15 mouse cellular contexts compared by ENCODE assay signal in genomic region chr17:26534695-26535094, GRCm38 (mm10). TPM values are rescaled to one million over a fixed set of nuclear protein-coding genes. Genes with fewer than 3 reads are reported as not detected.
DNase-seq lines count a peak whose midpoint lies in the region; ATAC-seq and TF ChIP-seq lines count a peak whose summit lies in the region.
"Had no signal": no experiment of that assay in that cellular context is flagged by ENCODE, and none has a peak within 500 bp of the region (broad histone marks: within the 10 kb centered on the region; RNA-seq: fewer than 3 reads in every experiment).

No protein-coding gene starts in this region.

- no peak for TF ChIP-seq RAD21 in MEL (IDR thresholded peaks at IDR 0.05; ENCODE audit: low read depth, low read length)

- no peak overlapping the region for H3K4me3 ChIP-seq in heart, embryonic 13.5 days
- no peak overlapping the region for H3K4me3 ChIP-seq in MEL (ENCODE audit: control insufficient read depth in 1 of 2, insufficient read depth in 1 of 2, low read depth in 2 of 2, low read length in 2 of 2)
- H3K4me3 ChIP-seq in liver, embryonic 15.5 days (replicated peaks), result no peak overlapping the region
- H3K4me3 ChIP-seq in hindbrain, embryonic 13.5 days, result no peak overlapping the region
- H3K4me3 ChIP-seq: limb, embryonic 15.5 days had no signal

- no peaks in the 10 kb centered on the region for H3K27me3 ChIP-seq in heart, embryonic 13.5 days (replicated peaks)
- H3K27me3 ChIP-seq in MEL (ENCODE audit: control insufficient read depth in 1 of 2, insufficient read depth in 2 of 2, low read length in 2 of 2), result no peaks in the 10 kb centered on the region
- 0 out of 2 replicates have a peak, but pooled peaks cover 10% of the 10 kb centered on the region for H3K27me3 ChIP-seq in liver, embryonic 15.5 days
- H3K27me3 ChIP-seq in hindbrain, embryonic 13.5 days, result no peaks in the 10 kb centered on the region
- H3K27me3 ChIP-seq: limb, embryonic 15.5 days had no signal

- no peaks in the 10 kb centered on the region for H3K9me3 ChIP-seq in heart, embryonic 13.5 days
- H3K9me3 ChIP-seq in MEL (replicated peaks; ENCODE audit: insufficient read depth, low read length), result no peaks in the 10 kb centered on the region
- H3K9me3 ChIP-seq in liver, embryonic 15.5 days (replicated peaks), result no peaks in the 10 kb centered on the region
- H3K9me3 ChIP-seq in hindbrain, embryonic 13.5 days, result no peaks in the 10 kb centered on the region
- H3K9me3 ChIP-seq: limb, embryonic 15.5 days had no signal

- no peak for TF ChIP-seq POLR2A in MEL (IDR thresholded peaks at IDR 0.05; ENCODE audit: control insufficient read depth in 1 of 2, insufficient read depth in 1 of 2, low read depth in 1 of 2, low read length in 2 of 2, poor library complexity in 1 of 2)

- no peak for DNase-seq in heart, adult 9 months (ENCODE audit: low spot score in 2 of 2)
- DNase-seq in MEL (ENCODE audit: low read depth, low spot score), result peak; percentile 45
- peak; percentile 64 for DNase-seq in c-Kit-positive CD71-positive TER-119-negative erythroid progenitor cells, embryonic 14.5 days (ENCODE audit: low read depth)
- DNase-seq in cerebellum, adult 18-20 months, result no peak
- DNase-seq in urinary bladder, postnatal 10 days (ENCODE audit: low spot score), result no peak
- DNase-seq: adrenal gland, postnatal 10 days; cerebellum, postnatal 36 days; gastrocnemius, postnatal 36 days; thymus, adult 2 months had no signal

- WGBS in heart, embryonic 13.5 days, result 67% methylated on average over 5 of the region's 5 CpGs
- WGBS in liver, embryonic 15.5 days (ENCODE audit: insufficient replicate concordance), result 29% methylated on average over 5 of the region's 5 CpGs
- WGBS in hindbrain, embryonic 13.5 days, result 93% methylated on average over 5 of the region's 5 CpGs

- peaks cover 57% of the 10 kb centered on the region for H3K4me1 ChIP-seq in heart, embryonic 13.5 days
- peaks cover 20 to 50% of the 10 kb centered on the region in 2 experiments for H3K4me1 ChIP-seq in MEL (ENCODE audit: control insufficient read depth in 1 of 2, insufficient read depth in 2 of 2, low read length in 2 of 2)
- peaks cover 69% of the 10 kb centered on the region for H3K4me1 ChIP-seq in liver, embryonic 15.5 days (replicated peaks)
- H3K4me1 ChIP-seq in hindbrain, embryonic 13.5 days (replicated peaks), result 0 out of 2 replicates have a peak, but pooled peaks cover 2% of the 10 kb centered on the region

- no peak for ATAC-seq in heart, embryonic 13.5 days (ENCODE audit: extremely low read depth, insufficient number of reproducible peaks, low FRiP score, low TSS enrichment)
- peak; percentile 35; the same call in 1 of the 2 replicates for ATAC-seq in liver, embryonic 15.5 days (ENCODE audit: insufficient read depth)
- ATAC-seq in hindbrain, embryonic 13.5 days (ENCODE audit: low FRiP score), result no peak
- ATAC-seq: intestine, postnatal 0 days; midbrain, embryonic 16.5 days had no signal

- TF ChIP-seq EP300 in MEL (IDR thresholded peaks at IDR 0.05; ENCODE audit: low read depth in 1 of 2, low read length in 2 of 2), result peak in 1 of 2 experiments; percentile 19; a peak in 1 of 4 replicates

- no peak overlapping the region for H3K4me2 ChIP-seq in heart, embryonic 13.5 days
- peak overlapping the region; percentile 30; the same call in 1 of the 2 replicates for H3K4me2 ChIP-seq in liver, embryonic 15.5 days
- no peak overlapping the region for H3K4me2 ChIP-seq in hindbrain, embryonic 13.5 days
- H3K4me2 ChIP-seq: limb, embryonic 15.5 days had no signal

- no peaks in the 10 kb centered on the region; the same call in 1 of the 2 replicates for H3K79me2 ChIP-seq in MEL (ENCODE audit: control insufficient read depth, insufficient read depth, low read length, poor library complexity)

- 0 out of 2 replicates have a peak overlapping the region, but pooled peaks have one; percentile 10 for H3K9ac ChIP-seq in heart, embryonic 13.5 days
- H3K9ac ChIP-seq in MEL (ENCODE audit: control insufficient read depth, low read depth, low read length, poor library complexity, severe bottlenecking), result peak overlapping the region; percentile 39; the same call in 1 of the 2 replicates
- H3K9ac ChIP-seq in liver, embryonic 15.5 days, result peak overlapping the region; percentile 44
- H3K9ac ChIP-seq in hindbrain, embryonic 13.5 days, result no peak overlapping the region
- H3K9ac ChIP-seq: limb, embryonic 15.5 days had no signal

- peak overlapping the region; percentile 40; the same call in 1 of the 2 replicates for H3K27ac ChIP-seq in heart, embryonic 13.5 days (replicated peaks)
- peak overlapping the region; percentile 52 for H3K27ac ChIP-seq in MEL (ENCODE audit: control insufficient read depth, low read depth, low read length)
- peak overlapping the region; percentile 80 for H3K27ac ChIP-seq in liver, embryonic 15.5 days (replicated peaks)
- no peak overlapping the region for H3K27ac ChIP-seq in hindbrain, embryonic 13.5 days

- H3K36me3 ChIP-seq in heart, embryonic 13.5 days, result no peaks in the 10 kb centered on the region
- peaks cover 0 to 38% of the 10 kb centered on the region in 2 experiments; a peak in 2 of 4 replicates for H3K36me3 ChIP-seq in MEL (ENCODE audit: control insufficient read depth in 1 of 2, insufficient read depth in 2 of 2, low read length in 2 of 2)
- no peaks in the 10 kb centered on the region for H3K36me3 ChIP-seq in liver, embryonic 15.5 days (replicated peaks)
- no peaks in the 10 kb centered on the region for H3K36me3 ChIP-seq in hindbrain, embryonic 13.5 days
- H3K36me3 ChIP-seq: limb, embryonic 15.5 days had no signal

- TF ChIP-seq CTCF in MEL (IDR thresholded peaks at IDR 0.05 in 2 of 3, conservative IDR thresholded peaks at IDR 0.05 in 1 of 3; ENCODE audit: control insufficient read depth in 1 of 3, insufficient read depth in 1 of 3, low read depth in 2 of 3, low read length in 3 of 3, poor library complexity in 1 of 3, severe bottlenecking in 1 of 3), result no peak

TF ChIP-seq in MEL, 35 proteins besides CTCF, POLR2A, EP300 and RAD21:
- TF ChIP-seq TAL1 (IDR thresholded peaks at IDR 0.05; ENCODE audit: low read length) (peak; percentile 59), MXI1 (IDR thresholded peaks at IDR 0.05; ENCODE audit: low read depth, low read length) (no peak), MAX (IDR thresholded peaks at IDR 0.05; ENCODE audit: low read length) (0 out of 2 replicates have a peak, but pooled peaks have one; percentile 6), MAZ (IDR thresholded peaks at IDR 0.05; ENCODE audit: low read depth, low read length) (0 out of 2 replicates have a peak, but pooled peaks have one; percentile 25)
TF ChIP-seq in MEL: peak in this region for 3.

RNA-seq across cellular contexts. Expression of gene Ergic1, which starts 26.6 kb away (rescaled TPM):
- polyA plus RNA-seq in heart, embryonic 13.5 days (2015; fragmentation: Nextera tagmentation; extraction: Ambion mirVana), result 103 and 121 TPM in 2 replicates
- total RNA-seq in MEL (2012; rRNA removed), result 73.8 and 78.5 TPM in 2 replicates
- 100 to 1,000 TPM in 1 of 2 experiments, 10 to 100 TPM in 1; 95.6 to 730 TPM for polyA plus RNA-seq in MEL (2012; ENCODE audit: insufficient read depth in 1 of 2, insufficient read length in 2 of 2, low read depth in 1 of 2, low replicate concordance in 2 of 2, missing spikeins in 1 of 2)
- 33.8 and 35.7 TPM in 2 replicates for polyA plus RNA-seq in liver, embryonic 15.5 days (2015; fragmentation: Nextera tagmentation; extraction: Ambion mirVana)
- 86.8 and 90.1 TPM in 2 replicates for polyA plus RNA-seq in hindbrain, embryonic 13.5 days (2015; fragmentation: Nextera tagmentation; extraction: Ambion mirVana)

RNA-seq across cellular contexts. Expression of gene Dusp1, which starts 27.2 kb away (rescaled TPM):
- polyA plus RNA-seq in heart, embryonic 13.5 days (2015; fragmentation: Nextera tagmentation; extraction: Ambion mirVana), result 32.8 and 33.1 TPM in 2 replicates
- 0.96 and 1.0 TPM in 2 replicates for total RNA-seq in MEL (2012; rRNA removed)
- 1 to 10 TPM in 1 of 2 experiments, not detected in 1; 5.0 TPM for polyA plus RNA-seq in MEL (2012; ENCODE audit: insufficient read depth in 1 of 2, insufficient read length in 2 of 2, low read depth in 1 of 2, low replicate concordance in 2 of 2, missing spikeins in 1 of 2)
- 29.6 and 31.2 TPM in 2 replicates for polyA plus RNA-seq in liver, embryonic 15.5 days (2015; fragmentation: Nextera tagmentation; extraction: Ambion mirVana)
- 34.5 and 35.5 TPM in 2 replicates for polyA plus RNA-seq in hindbrain, embryonic 13.5 days (2015; fragmentation: Nextera tagmentation; extraction: Ambion mirVana)

Comparison
In these comparisons a context has a peak if more than half of its experiments do, and no peak if none do; other contexts are left out.
1. DNase-seq: peak in MEL (single experiment) and c-Kit-positive CD71-positive TER-119-negative erythroid progenitor cells, embryonic 14.5 days (single experiment); none in heart, adult 9 months (0 of 2), cerebellum, adult 18-20 months (0 of 2) and urinary bladder, postnatal 10 days (single experiment).